Mouse (Mus musculus): ENCODE data around the gene Ube2d1.

The Ube2d1 gene

DNA sequence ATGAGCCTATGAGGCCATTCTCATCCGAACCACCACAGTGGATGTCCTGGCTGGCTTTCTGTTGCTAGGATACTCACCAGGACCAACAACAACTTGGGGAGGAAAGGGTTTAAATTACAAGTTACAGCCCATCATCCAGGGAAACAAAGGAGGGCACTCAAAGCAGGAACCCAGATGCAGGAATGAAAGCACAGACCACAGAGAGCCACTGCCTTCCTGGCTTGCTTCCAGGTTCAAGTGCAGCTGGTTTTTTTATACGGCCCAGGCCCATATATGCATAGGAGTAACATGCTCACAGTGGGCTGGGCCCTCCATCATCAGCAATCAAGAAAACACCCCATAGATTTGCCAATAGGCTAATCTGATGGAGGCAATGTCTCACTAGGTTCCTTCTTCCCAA lies 62.4 kb downstream of the Ube2d1 start:
- no peak for DNase-seq (ENCODE audit: low spot score in 2 of 2)

DNA sequence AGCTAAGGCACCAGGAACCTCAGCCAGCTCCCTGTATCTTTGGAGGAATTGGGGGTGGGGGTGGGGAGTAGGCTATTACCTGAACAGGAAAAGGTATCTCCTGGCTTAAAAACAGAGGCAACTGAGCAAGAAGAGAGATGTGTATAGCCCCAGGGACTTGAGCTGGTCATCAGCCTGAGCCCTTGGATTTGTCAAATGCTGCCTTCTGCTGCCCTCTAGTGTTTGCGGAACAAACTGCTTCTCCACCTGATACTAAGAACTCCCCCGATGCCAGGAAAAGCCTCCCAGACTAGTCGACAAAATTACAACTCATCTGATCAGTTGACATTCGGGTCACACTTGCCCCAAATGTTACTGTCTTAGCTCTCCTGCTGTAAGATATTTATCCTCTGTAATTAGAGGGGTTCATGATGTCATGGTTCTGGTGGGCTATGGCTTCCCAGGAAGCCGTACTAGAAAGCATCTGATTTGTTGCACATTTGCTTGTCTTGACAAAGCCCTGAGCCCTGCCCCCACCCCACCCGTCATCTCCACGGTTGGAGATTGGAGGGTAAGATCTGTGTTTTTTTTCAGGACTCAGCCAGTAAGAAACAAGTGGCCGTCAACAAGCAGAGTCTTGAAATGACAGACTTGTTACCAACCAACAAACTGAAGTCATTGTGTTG lies 66.7 kb downstream of the Ube2d1 start:
- DNase-seq (ENCODE audit: low spot score in 2 of 2), result peak in 1 of 2 experiments; percentile 45

GRCm38 (mm10) chr10:71215996-71216395 lies 69.1 kb downstream of the Ube2d1 start:
- DNase-seq (ENCODE audit: low spot score in 2 of 2), result no peak

Data from spleen, postnatal 14 days (tissue).